Comparison of ENCODE assay signal across 16 mouse cellular contexts in genomic region chr13:64314041-64314440, GRCm38 (mm10).
"Had no signal": no experiment of that assay in that cellular context is flagged by ENCODE, and none has a peak within 500 bp of the region (broad histone marks: within the 10 kb centered on the region; RNA-seq: fewer than 3 reads in every experiment).

No protein-coding gene starts in this region.

- DNase-seq: retina, postnatal 1 day; right cerebral cortex, adult 18-20 months; right cerebral cortex, postnatal 14 days; right cerebral cortex, postnatal 25 days; right cerebral cortex, postnatal 4 days; spleen, adult 18-20 months; thymus, adult 18-20 months; thymus, adult 2 months; thymus, postnatal 14 days; thymus, postnatal 25 days; thymus, postnatal 36 days; thymus, postnatal 4 days had no signal

- H3K4me3 ChIP-seq: neural tube, embryonic 13.5 days; neural tube, embryonic 15.5 days; stomach, embryonic 15.5 days had no signal

- H3K9me3 ChIP-seq: neural tube, embryonic 13.5 days; neural tube, embryonic 15.5 days; stomach, embryonic 15.5 days had no signal

- H3K4me2 ChIP-seq: neural tube, embryonic 13.5 days; neural tube, embryonic 15.5 days; stomach, embryonic 15.5 days had no signal

- H3K9ac ChIP-seq: neural tube, embryonic 13.5 days; neural tube, embryonic 15.5 days; stomach, embryonic 15.5 days had no signal

- H3K27ac ChIP-seq: neural tube, embryonic 13.5 days; neural tube, embryonic 15.5 days; stomach, embryonic 15.5 days; stomach, postnatal 0 days had no signal

- H3K27me3 ChIP-seq: neural tube, embryonic 13.5 days; neural tube, embryonic 15.5 days; stomach, embryonic 15.5 days had no signal

- H3K36me3 ChIP-seq: neural tube, embryonic 13.5 days; neural tube, embryonic 15.5 days; stomach, embryonic 15.5 days had no signal
